Mouse (Mus musculus) ES-E14 (cell line): ENCODE measurements around the gene Lrrc9. TPM values are rescaled to one million over a fixed set of nuclear protein-coding genes. Genes with fewer than 3 reads are reported as not detected.

Experiments
- DNase-seq: peaks from one replicate; pipeline ENCODE4 v3.0.0-alpha.2; 2013; ENCODE audit warnings: low read depth, low spot score
- H3K27ac ChIP-seq: 2 replicates; pipeline ENCODE4 v1.5.1; 2012; ENCODE audit warnings: low read depth, mild to moderate bottlenecking, low read length, moderate library complexity, mixed read lengths; ENCODE audit not compliant: poor library complexity, insufficient read depth, severe bottlenecking
- H3K36me3 ChIP-seq: 2 replicates; pipeline ENCODE4 v1.6.1; 2012; ENCODE audit warnings: mild to moderate bottlenecking, low read length, moderate library complexity, mixed read lengths; ENCODE audit not compliant: control insufficient read depth, poor library complexity, insufficient read depth, severe bottlenecking
- H3K4me1 ChIP-seq, 2 experiments: fragments of 150-350 bp in 1 of 2; sonication (generic) in 1 of 2; 2 replicates each; pipeline ENCODE4 v1.6.1; 2012; ENCODE audit warnings: low read length in 2 of 2, mild to moderate bottlenecking in 1 of 2, mixed read lengths in 1 of 2; ENCODE audit not compliant: control insufficient read depth in 2 of 2, insufficient read depth in 2 of 2, poor library complexity in 1 of 2
- H3K4me3 ChIP-seq, 2 experiments: fragments of 150-350 bp in 1 of 2; sonication (generic) in 1 of 2; 2 replicates each; pipeline ENCODE4 v1.5.1; 2012; ENCODE audit warnings: low read length in 2 of 2, low read depth in 1 of 2, mild to moderate bottlenecking in 1 of 2, mixed read lengths in 1 of 2; ENCODE audit not compliant: insufficient read depth in 1 of 2, poor library complexity in 1 of 2, severe bottlenecking in 1 of 2
- H3K9ac ChIP-seq: 2 replicates; pipeline ENCODE4 v1.6.1; 2012; ENCODE audit warnings: low read depth, mild to moderate bottlenecking, low read length, mixed read lengths; ENCODE audit not compliant: poor library complexity, insufficient read depth, severe bottlenecking
- H3K9me3 ChIP-seq: fragments of 150-350 bp; sonication (generic); 2 replicates; pipeline ENCODE4 v1.6.1; 2012; ENCODE audit warnings: low read depth, mild to moderate bottlenecking, low read length; ENCODE audit not compliant: control insufficient read depth, insufficient read depth
- CHD2 ChIP-seq: IDR thresholded peaks from 2 replicates; pipeline ENCODE4 v1.6.1; 2014; ENCODE audit warnings: mild to moderate bottlenecking, low read depth, low read length, inconsistent platforms
- HCFC1 ChIP-seq: IDR thresholded peaks from 2 replicates; pipeline ENCODE4 v1.6.1; 2012; ENCODE audit warnings: low read length, inconsistent platforms, borderline replicate concordance; ENCODE audit not compliant: insufficient read depth
- MAFK ChIP-seq: IDR thresholded peaks from 2 replicates; pipeline ENCODE4 v1.6.1; 2014; ENCODE audit warnings: mild to moderate bottlenecking, low read depth, low read length, inconsistent platforms; ENCODE audit not compliant: insufficient read depth
- ZC3H11A ChIP-seq: IDR thresholded peaks from 2 replicates; pipeline ENCODE4 v1.6.1; 2012; ENCODE audit warnings: low read depth, mild to moderate bottlenecking, inconsistent platforms, low read length, borderline replicate concordance
- ZNF384 ChIP-seq: IDR thresholded peaks from 2 replicates; pipeline ENCODE4 v1.6.1; 2012; ENCODE audit warnings: low read depth, low read length, inconsistent platforms
- in situ Hi-C, 2 experiments: fragments of 600-800 bp; cut with MboI; formaldehyde crosslinking; loops; one replicate each; pipeline ENCODE4 v1.15.1; 2025; ENCODE audit warnings: low sequenced_read_pairs in 2 of 2, inconsistent platforms in 1 of 2; ENCODE audit not compliant: unreplicated experiment in 2 of 2
- total RNA-seq: library from RNA; depleted of rRNA; stranded (reverse); fragments of 300-350 nt; gene quantifications from 2 replicates; pipeline ENCODE4 v1.2.3, GENCODE M21; 2012

The Lrrc9 gene
- total RNA-seq, 1 experiment = 0.94 TPM

DNA sequence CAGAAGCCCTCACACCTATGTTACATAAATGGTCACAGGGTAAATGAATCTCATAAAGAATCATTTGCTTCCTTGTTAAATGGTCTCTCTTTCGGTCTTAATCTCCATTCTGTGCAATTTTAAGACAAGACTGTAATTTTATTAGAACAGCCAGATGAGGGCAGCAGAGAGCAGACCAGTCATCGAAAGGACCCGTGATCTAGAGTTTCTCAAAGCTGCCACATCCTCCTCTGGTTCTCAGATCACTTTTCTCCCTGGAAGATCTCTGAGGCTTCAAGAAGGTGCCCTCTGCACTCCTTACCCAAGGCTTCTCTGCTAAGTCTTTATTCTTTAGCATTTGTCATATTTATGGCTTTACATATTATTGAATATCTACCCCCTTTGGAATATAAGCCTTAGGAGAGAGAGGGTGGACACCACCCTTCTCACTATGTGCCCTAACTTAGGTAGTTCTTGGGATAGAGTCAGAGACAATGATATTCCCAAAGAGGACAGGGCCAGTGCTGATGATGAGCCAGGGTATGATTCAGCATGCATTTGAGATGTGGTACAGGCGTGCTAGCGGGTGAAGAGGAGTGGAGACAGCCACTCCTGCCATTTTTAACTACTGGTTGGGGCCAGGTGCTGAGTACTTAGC lies 20.3 kb downstream of the Lrrc9 start:
- Histone ChIP-seq H3K4me3 (no peak overlapping the region), H3K27ac (no peak overlapping the region), H3K9me3 (no peaks in the 10 kb centered on the region), H3K36me3 (no peaks in the 10 kb centered on the region), H3K4me1 (no peaks in the 10 kb centered on the region), H3K9ac (no peak overlapping the region)
- in situ Hi-C loops = loop anchor here in 1 of 2 experiments (25.0 kb wide), 1 partner anchor 200 kb away; the partner anchor contains the start of gene Dhrs7
- peak; percentile 82 for DNase-seq
- no peak for TF ChIP-seq ZNF384
- TF ChIP-seq ZC3H11A = peak; percentile 35
- TF ChIP-seq MAFK = no peak
- no peak for TF ChIP-seq CHD2

DNA sequence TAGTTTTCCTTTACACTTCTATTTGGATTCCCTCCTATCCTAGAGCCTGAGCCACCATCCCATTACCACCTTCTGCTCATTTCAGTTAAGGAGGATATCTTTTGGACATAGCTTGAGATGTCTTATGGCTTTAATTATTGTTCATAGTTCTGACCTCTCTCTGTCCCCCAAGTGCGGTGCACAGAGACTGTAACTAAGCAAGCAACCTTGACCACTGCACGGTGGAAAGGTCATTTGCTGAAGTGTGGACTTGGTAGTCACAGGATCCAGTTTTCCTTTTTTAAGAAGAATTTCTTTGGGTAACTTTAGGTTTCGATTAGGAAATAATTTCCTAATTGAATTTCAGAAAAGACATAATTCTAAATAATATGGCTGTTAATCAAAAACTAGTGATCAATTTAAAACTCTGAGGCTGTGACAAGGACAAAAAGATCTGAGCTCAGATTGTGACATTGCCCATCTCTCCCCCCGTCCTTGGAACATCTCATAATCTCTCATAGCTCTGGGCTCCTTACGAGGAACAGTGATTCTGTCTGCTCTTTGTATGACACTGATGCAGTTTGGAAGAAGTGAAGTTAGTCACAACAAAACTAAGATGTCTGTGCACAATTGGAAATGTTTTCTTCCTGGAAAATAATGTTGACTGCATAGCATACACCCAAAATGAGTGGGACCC lies 24.3 kb downstream of the Lrrc9 start:
- no peak for TF ChIP-seq MAFK
- no peak for TF ChIP-seq HCFC1
- no peak for TF ChIP-seq ZC3H11A
- no peak for TF ChIP-seq ZNF384
- no peak for TF ChIP-seq CHD2
- H3K9ac ChIP-seq = no peak overlapping the region
- H3K4me1 ChIP-seq = no peaks in the 10 kb centered on the region
- H3K36me3 ChIP-seq = no peaks in the 10 kb centered on the region
- no peak overlapping the region for H3K27ac ChIP-seq
- in situ Hi-C loops = loop anchor here in 1 of 2 experiments (25.0 kb wide), 1 partner anchor 196 kb away; the partner anchor contains the start of gene Dhrs7
- H3K4me3 ChIP-seq = no peak overlapping the region
- no peak for DNase-seq
- no peaks in the 10 kb centered on the region for H3K9me3 ChIP-seq

DNA sequence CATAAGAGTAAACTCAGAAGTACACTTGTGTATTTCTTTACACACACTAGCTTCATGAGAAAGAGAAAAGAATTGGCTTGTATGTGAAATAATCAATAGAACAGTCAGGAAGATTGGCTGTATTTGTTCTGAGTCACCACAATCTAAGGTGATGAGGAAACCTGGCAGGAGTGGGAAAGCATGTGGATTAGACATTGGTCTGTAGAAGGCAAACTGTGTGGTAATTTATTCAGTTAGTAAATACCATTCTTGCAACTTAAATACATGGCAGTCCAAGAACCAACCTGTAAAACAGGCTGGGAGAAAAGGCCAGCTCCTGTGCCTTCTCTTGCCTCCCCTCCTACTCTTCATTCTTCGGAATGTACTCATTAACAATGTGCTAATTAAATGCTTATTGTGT lies 25.6 kb downstream of the Lrrc9 start:
- Histone ChIP-seq H3K36me3 (no peaks in the 10 kb centered on the region), H3K27ac (no peak overlapping the region), H3K4me1 (no peaks in the 10 kb centered on the region), H3K9me3 (no peaks in the 10 kb centered on the region), H3K9ac (no peak overlapping the region), H3K4me3 (no peak overlapping the region)
- DNase-seq = no peak
- in situ Hi-C loops = loop anchor here in 1 of 2 experiments (25.0 kb wide), 1 partner anchor 195 kb away; the partner anchor contains the start of gene Dhrs7
- TF ChIP-seq ZC3H11A (no peak), ZNF384 (no peak), CHD2 (no peak), MAFK (no peak), HCFC1 (no peak)

DNA sequence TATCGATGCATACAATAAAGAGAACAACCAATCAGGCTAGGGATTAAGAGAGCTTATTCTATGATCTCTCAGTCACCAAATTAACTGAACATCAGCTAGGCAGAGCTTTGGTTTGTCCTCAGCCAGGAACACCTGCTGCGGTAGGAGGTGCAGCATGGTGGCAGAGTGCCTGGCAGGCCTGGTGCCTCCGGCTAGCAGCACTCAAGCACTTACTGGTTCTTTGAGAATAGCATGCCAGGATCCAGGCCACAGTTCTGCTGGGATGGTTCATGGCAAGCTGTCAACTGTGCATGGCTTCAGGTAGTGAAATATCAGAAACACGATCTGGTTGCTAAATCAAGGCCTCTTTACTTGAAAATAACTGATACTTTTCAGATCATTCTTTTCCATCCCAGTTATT lies 26.1 kb downstream of the Lrrc9 start:
- TF ChIP-seq ZNF384 (no peak), HCFC1 (no peak), CHD2 (no peak), MAFK (no peak), ZC3H11A (no peak)
- no peaks in the 10 kb centered on the region for H3K4me1 ChIP-seq
- DNase-seq = no peak
- H3K36me3 ChIP-seq = no peaks in the 10 kb centered on the region
- H3K27ac ChIP-seq = no peak overlapping the region
- H3K4me3 ChIP-seq = no peak overlapping the region
- in situ Hi-C loops = loop anchor here in 1 of 2 experiments (25.0 kb wide), 1 partner anchor 195 kb away; the partner anchor contains the start of gene Dhrs7
- H3K9me3 ChIP-seq = no peaks in the 10 kb centered on the region
- no peak overlapping the region for H3K9ac ChIP-seq
